Mouse (Mus musculus): Measurements from ENCODE around the gene Acsf3. TPM values are rescaled to one million over a fixed set of nuclear protein-coding genes. Genes with fewer than 3 reads are reported as not detected.
A peak's percentile ranks its signal among the peaks of the same experiment; 100 is the strongest.

Acsf3 gene
- polyA plus RNA-seq, 1 experiment from 2014 or later: 17.4 TPM

GRCm38 (mm10) chr8:122859843-122860242, 84.6 kb downstream of the Acsf3 start:
- H3K27me3 ChIP-seq: 0 out of 2 replicates have a peak, but pooled peaks cover 5% of the 10 kb centered on the region
- no peaks in the 10 kb centered on the region for H3K36me3 ChIP-seq
- H3K9me3 ChIP-seq: peaks cover 7% of the 10 kb centered on the region
- 0 out of 2 replicates have a peak, but pooled peaks cover 4% of the 10 kb centered on the region for H3K4me1 ChIP-seq (replicated peaks)
- no peak for ATAC-seq (ENCODE audit: low FRiP score)
- H3K9ac ChIP-seq: no peak overlapping the region
- no peak overlapping the region for H3K4me3 ChIP-seq
- WGBS: 60% methylated on average over 13 of the region's 13 CpGs
- H3K27ac ChIP-seq: no peak overlapping the region
- H3K4me2 ChIP-seq: no peak overlapping the region

DNA sequence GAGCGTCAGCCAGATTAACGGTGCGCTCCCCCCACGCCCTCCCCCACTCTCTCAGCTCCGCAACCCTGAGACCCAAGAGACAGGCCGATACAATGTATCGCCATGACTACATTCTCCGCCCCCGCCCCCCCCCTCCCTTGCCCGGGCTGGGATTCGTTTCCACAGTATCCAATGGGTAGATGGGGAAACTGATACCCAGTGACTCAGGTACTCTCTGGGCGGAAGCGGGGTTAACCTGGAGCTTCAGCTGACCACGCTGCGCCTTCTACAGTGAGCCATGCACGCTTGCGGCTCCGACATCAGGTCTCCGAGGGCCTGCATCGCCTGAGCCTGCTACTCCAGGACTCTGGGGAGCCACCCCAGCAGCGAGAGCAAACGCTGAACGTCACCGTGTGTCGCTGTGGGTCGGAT, 89.4 kb downstream of the Acsf3 start:
- no peak overlapping the region for H3K27ac ChIP-seq
- ATAC-seq (ENCODE audit: low FRiP score): peak; percentile 29; the same call in 1 of the 2 replicates
- peaks cover 12% of the 10 kb centered on the region; the same call in 1 of the 2 replicates for H3K4me1 ChIP-seq (replicated peaks)
- peaks cover 28% of the 10 kb centered on the region for H3K9me3 ChIP-seq
- no peaks in the 10 kb centered on the region for H3K36me3 ChIP-seq
- WGBS: 50% methylated on average over 26 of the region's 26 CpGs
- peaks cover 3% of the 10 kb centered on the region; the same call in 1 of the 2 replicates for H3K27me3 ChIP-seq
- peak overlapping the region; percentile 30 for H3K4me3 ChIP-seq
- H3K4me2 ChIP-seq: peak overlapping the region; percentile 53
- peak overlapping the region; percentile 63; the same call in 1 of the 2 replicates for H3K9ac ChIP-seq

DNA sequence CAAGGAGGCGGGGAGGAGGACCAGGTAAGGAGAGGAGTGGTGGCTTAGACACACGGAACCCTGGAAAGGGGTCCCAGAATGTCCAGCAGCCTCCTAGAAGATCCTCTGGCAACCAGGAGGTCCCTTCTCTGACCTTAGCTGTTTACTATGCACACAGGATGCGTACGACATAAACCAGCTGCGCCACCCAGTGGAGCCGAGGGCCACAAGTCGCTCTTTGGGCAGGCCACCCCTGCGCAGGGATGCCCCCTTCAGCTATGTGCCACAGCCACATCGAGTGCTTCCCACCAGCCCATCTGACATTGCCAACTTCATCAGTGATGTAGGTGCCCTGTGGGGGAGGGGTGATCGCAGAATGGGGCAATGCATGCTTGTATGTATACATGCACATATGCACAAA, 90.2 kb downstream of the Acsf3 start:
- peaks cover 28% of the 10 kb centered on the region for H3K9me3 ChIP-seq
- peaks cover 12% of the 10 kb centered on the region; the same call in 1 of the 2 replicates for H3K4me1 ChIP-seq (replicated peaks)
- H3K27ac ChIP-seq: no peak overlapping the region
- ATAC-seq (ENCODE audit: low FRiP score): peak; percentile 8; the same call in 1 of the 2 replicates
- H3K9ac ChIP-seq: peak overlapping the region; percentile 63; the same call in 1 of the 2 replicates
- WGBS: 56% methylated on average over 10 of the region's 10 CpGs
- peak overlapping the region; percentile 30 for H3K4me3 ChIP-seq
- peaks cover 7% of the 10 kb centered on the region; the same call in 1 of the 2 replicates for H3K27me3 ChIP-seq
- no peaks in the 10 kb centered on the region for H3K36me3 ChIP-seq
- H3K4me2 ChIP-seq: peak overlapping the region; percentile 53

DNA sequence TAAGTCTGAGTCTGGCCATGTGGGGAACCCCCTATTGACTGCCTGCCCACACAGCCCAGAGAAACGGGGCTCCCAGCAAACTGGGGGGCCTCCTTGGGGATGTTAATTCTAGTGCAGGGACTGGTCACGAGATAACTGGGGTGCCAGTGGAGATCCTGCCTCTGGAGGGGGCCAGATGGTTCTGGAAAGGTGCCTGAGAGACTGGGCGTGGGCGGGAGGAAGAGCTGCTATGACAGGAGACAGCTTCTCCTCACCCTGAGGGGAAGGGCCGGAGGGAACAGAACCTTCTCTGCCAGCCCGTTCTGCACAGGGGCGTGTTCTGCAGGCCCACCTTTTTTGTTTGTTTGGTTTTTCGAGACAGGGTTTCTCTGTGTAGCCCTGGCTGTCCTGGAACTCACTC, 90.9 kb downstream of the Acsf3 start:
- Histone ChIP-seq H3K9ac (no peak overlapping the region), H3K4me3 (no peak overlapping the region), H3K4me2 (no peak overlapping the region), H3K4me1 (replicated peaks) (peaks cover 12% of the 10 kb centered on the region; the same call in 1 of the 2 replicates), H3K36me3 (no peaks in the 10 kb centered on the region), H3K9me3 (peaks cover 28% of the 10 kb centered on the region), H3K27me3 (peaks cover 7% of the 10 kb centered on the region; the same call in 1 of the 2 replicates), H3K27ac (no peak overlapping the region)
- no peak for ATAC-seq (ENCODE audit: low FRiP score)
- WGBS: 85% methylated on average over 8 of the region's 8 CpGs

Other genes with a start within 250 kb of the Acsf3 start
- gene Piezo1, start 224.2 kb upstream of the Acsf3 start, polyA plus RNA-seq (2015; fragmentation: Nextera tagmentation; extraction: Ambion mirVana): 2.5 and 3.2 TPM in 2 replicates
- gene Cdt1, start 207.5 kb upstream of the Acsf3 start, polyA plus RNA-seq (2015; fragmentation: Nextera tagmentation; extraction: Ambion mirVana): 9.9 and 10.4 TPM in 2 replicates
- 153 and 157 TPM in 2 replicates for gene Aprt, start 198.6 kb upstream of the Acsf3 start, polyA plus RNA-seq (2015; fragmentation: Nextera tagmentation; extraction: Ambion mirVana)
- 5.4 and 6.1 TPM in 2 replicates for gene Galns, start 164.0 kb upstream of the Acsf3 start, polyA plus RNA-seq (2015; fragmentation: Nextera tagmentation; extraction: Ambion mirVana)
- gene Trappc2l, start 163.8 kb upstream of the Acsf3 start, polyA plus RNA-seq (2015; fragmentation: Nextera tagmentation; extraction: Ambion mirVana): 98.9 and 101 TPM in 2 replicates
- not detected in 2 replicates for gene Pabpn1l, start 152.7 kb upstream of the Acsf3 start, polyA plus RNA-seq (2015; fragmentation: Nextera tagmentation; extraction: Ambion mirVana)
- 27.2 and 30.2 TPM in 2 replicates for gene Cbfa2t3, start 76.4 kb upstream of the Acsf3 start, polyA plus RNA-seq (2015; fragmentation: Nextera tagmentation; extraction: Ambion mirVana)
- 1.5 and 1.8 TPM in 2 replicates for gene Cdh15, start 72.5 kb downstream of the Acsf3 start, polyA plus RNA-seq (2015; fragmentation: Nextera tagmentation; extraction: Ambion mirVana)